Mouse (Mus musculus) ovary, adult 18-20 months (tissue): ENCODE data around the gene Psma7.

ENCODE experiments used
- DNase-seq: peaks from one replicate; pipeline ENCODE4 v3.0.0; 2022; ENCODE audit warnings: low spot score, mixed read lengths

The Psma7 gene

GRCm38 (mm10) chr2:180042858-180043515, 754 bp upstream of the Psma7 start:
- DNase-seq, result no peak

DNA sequence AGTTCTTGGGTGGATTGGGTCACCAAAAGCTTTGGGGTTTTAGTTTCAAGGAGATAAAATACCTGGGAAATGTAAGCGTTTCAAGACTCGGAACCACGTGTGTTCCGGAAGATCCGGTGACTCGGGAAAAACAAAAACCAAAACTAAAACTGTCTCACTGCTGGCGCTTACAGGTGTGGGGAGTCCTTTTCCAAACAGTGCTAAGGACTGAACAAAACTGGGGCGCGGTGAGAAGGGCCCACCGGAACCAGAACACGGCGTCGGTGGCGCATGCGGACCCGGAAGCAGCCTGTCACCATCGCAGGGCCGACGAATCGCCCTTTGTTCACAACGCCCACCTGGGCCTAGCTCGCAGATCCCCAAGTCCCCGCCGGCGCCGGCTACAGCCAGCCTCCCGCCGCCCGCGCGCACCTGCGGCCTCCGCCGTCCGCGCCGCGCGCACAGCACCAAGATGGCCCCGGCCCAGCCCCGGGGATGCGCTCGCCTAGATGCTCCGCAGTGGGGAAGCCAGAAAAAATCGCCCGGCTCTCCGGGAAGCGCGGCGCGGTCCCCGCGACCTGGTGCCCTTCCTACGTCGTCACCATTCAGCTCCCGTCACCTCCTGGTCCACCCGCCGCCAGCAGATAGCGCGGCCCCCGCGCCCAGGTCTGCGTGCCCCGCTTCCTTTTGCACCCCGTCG, 517 bp downstream of the Psma7 start:
- DNase-seq, result no peak

DNA sequence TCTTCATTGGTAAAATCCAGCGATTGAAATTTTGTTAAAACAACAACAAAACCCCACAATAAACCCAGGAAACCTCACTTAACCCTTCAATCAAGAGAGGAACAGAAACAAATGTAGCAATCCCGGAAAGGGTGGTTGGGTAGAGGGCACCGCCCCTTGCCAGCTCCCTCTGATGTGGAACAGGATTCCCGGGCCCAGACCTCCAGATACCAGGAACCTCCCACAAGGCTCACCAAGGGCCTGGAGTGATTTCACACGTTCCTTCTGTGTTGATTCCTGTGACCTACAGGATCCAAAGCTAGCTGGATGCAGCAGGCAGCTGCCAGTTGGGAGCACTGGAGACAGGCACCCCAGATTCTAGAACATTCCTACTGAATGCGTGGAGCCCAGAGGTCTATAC, 1.8 kb downstream of the Psma7 start:
- no peak for DNase-seq

- no peak for DNase-seq
Observed at GRCm38 (mm10) chr2:180034753-180035152, 7.5 kb downstream of the Psma7 start.

DNA sequence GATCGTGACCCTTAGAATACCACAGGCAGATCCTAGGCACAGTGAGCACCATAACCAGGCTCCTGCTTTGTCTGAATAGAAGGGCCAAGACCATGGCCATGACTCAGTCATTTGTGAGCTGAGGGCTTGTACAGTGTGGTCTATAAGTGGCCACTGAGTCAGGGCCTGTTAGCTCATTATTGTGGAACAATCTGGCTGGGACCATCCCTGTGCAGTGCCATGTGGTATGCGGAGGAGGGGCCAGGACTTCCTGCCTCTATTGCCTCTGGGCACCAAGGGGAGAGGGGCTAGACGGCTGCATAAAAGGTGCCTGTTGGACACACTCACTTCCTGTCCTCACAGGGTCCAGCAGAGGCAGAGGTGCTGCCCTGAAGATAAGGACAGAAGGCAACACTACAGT, 8.3 kb downstream of the Psma7 start:
- no peak for DNase-seq

DNA sequence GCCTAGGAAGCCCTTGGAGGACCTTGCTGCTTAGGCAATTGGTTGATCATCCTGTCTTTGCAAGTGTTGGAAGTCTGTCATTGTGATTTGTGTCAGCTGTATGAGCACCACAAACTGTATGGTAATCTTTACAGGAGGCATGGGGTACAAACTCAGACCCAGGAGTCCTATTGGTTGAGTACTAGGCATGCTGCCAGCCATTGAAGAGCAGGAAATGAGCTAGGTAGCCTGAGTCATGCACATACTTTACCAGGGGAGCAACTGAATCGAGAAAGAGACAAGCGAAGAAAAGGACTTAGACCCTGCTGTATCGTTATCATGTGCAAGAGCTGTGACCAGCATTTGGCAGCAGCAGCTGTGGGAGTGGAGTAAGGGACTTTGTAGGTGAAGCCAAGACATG, 9.3 kb downstream of the Psma7 start:
- DNase-seq, result no peak

- no peak for DNase-seq
Observed at GRCm38 (mm10) chr2:180031270-180031669, 11.0 kb downstream of the Psma7 start.

GRCm38 (mm10) chr2:180027768-180028167, 14.5 kb downstream of the Psma7 start:
- DNase-seq, result no peak

GRCm38 (mm10) chr2:180025861-180026200, 16.4 kb downstream of the Psma7 start:
- no peak for DNase-seq

DNA sequence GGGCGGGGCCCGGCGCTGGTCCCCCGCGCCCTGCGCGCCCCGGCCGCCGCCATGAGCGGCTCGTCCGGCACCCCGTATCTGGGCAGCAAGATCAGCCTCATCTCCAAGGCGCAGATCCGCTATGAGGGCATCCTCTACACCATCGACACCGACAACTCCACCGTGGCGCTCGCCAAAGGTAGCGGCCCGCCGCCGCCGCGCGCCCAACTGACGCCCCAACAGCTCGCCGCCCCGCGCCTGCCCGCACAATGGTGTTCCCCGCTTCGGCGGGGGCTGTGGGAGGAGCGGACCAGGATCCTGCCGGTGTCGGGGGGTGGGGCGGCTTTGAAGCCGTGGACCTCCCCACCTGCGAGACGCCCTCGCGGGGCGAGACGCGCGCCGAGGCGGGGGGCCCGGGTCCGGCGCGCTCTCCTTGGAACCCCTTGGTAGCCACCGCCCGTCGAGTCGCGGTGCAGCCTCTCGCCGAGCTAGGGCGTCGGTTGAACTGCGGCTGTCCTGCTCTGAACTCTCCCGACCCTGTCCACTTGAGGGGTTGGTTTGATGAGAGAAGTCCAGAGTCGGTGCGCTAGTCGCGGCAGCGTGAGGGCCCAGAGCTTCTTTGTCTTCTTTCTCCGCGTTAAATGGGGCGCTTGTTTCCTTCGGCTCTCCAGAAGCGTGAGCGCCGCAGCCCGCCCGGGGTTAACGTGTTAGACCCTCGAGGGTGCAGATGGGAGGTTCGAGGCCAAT, 16.9 kb downstream of the Psma7 start:
- DNase-seq, result peak; percentile 30

GRCm38 (mm10) chr2:180024401-180025098, 17.7 kb downstream of the Psma7 start, which contains the start of gene Lsm14b:
Gene Lsm14b, plus strand, starts transcription at chr2:180024987.
- peak; percentile 99 for DNase-seq

DNA sequence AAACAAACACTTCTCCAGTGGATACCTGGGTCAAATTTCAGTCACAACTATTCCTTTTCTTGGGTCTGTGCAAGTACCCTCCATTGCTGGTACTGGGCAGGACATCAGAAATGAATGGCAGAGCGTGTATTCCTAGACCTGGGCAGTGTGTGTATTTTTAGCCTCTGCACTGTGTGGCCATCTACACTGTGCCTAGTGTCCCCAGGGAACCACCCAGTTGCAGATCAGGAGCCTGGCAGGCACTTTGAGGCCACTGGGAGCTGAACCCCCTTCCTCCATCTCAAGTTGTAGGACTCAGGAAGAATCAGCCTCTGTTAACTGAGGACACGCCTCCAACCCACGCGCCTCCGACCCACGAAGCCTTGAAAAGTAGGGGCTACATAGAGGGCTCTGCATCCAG, 19.5 kb downstream of the Psma7 start:
- DNase-seq, result no peak

GRCm38 (mm10) chr2:180020919-180021318, 21.3 kb downstream of the Psma7 start:
- no peak for DNase-seq

- DNase-seq, result no peak
Observed at GRCm38 (mm10) chr2:180020091-180020661, 22.1 kb downstream of the Psma7 start.

DNA sequence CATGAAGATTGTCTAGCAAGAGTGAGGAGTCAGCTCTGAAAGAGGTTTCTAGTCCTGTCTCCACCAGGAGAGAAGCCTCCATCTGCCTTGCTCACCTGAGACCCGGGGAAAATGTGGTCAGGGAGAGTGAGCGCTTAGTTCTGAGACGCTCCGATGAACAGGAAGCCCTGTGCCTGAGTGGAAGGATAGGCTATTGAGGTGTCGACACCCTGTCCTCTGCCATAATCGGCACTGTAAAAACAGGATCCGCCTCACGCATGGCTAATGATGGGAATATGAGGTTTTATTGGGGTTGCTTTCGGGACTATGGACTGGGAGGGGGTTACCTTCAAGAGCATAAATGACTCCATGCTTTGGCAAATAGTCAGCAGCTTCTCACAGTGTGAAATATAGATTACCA, 23.7 kb downstream of the Psma7 start:
- DNase-seq, result no peak

DNA sequence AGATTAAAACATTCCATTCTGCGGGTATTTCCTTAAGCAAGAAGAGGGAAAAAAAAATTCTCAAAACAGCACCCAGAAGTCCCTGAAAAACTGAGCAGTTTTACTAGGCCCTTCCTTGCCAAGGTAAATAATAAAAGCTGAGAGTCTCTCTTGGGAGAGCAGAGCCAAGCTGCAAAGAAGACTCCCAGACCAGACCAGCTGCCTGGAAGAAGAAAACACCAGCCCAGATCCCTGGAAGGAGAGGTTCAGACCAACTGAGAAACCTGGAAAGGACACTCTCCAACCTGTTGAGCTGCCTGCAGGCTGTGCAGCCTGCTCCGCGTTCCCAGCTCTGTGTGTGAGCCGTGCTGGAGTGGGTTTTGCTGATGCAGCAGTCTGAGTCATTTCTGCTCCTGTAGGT, 24.6 kb downstream of the Psma7 start:
- DNase-seq, result no peak

- DNase-seq, result no peak
Observed at GRCm38 (mm10) chr2:180013686-180014085, 28.5 kb downstream of the Psma7 start.

GRCm38 (mm10) chr2:180011370-180011769, 30.9 kb downstream of the Psma7 start:
- DNase-seq, result no peak

DNA sequence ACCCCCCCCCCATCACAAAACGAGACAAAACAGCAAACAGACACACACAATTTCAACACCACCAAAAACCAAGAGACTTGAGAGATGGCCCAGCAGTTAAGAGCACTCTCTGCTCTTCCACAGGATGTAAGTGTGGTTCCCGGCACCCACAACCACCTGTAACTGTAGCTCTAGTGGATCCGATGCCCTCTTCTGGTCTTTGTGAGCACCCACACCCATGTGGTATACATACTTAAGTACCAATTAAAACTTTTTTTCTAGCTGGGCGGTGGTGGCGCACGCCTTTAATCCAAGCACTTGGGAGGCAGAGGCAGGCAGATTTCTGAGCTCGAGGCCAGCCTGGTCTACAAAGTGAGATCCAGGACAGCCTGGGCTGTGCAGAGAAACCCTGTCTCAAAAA, 31.5 kb downstream of the Psma7 start:
- DNase-seq, result no peak

DNA sequence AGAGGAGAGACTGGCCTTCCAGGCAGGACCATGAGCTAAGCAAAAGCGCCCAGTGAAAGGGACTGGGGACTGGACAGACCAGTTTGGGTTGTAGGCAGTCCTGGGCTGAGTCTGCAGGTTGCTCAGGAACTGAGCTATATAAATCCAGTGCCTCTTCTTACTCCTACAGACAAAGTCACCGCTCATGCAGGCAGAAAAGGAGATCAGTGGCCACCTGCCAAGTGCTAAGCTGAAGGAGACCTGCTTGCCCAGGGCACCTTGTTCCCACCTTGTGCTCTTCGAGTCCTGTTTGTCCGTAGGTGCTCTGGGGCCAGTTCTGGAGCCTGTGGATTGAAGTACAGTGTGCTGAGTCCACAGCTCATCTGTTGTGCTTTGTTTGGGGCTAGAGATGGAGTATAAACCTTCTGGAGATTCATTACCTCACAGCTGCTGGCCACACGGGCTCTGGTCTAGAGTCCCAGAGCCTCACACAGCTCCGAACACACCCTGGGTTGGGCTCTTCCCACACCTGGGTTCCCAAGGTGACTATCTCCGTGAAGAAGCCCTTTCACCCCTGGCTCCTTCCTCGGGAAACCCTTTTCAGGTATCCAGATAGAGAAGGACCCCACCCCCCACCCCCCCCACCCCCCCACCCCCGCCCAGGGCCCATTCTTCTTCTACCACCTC, 35.7 kb downstream of the Psma7 start:
- no peak for DNase-seq

GRCm38 (mm10) chr2:180005656-180006351, 36.4 kb downstream of the Psma7 start:
- no peak for DNase-seq
